Mouse (Mus musculus) brain, embryonic 14.5 days (tissue): ENCODE data around the gene Atp6v0a2.

Experiments used
- CTCF ChIP-seq: fragments of 200-500 bp; IDR thresholded peaks from 2 replicates; pipeline ENCODE4 v1.5.1; 2012; ENCODE audit warnings: inconsistent platforms, mild to moderate bottlenecking, moderate library complexity, borderline replicate concordance; ENCODE audit not compliant: insufficient read depth, insufficient read length; ENCODE audit errors: extremely low read depth
- POLR2A ChIP-seq: fragments of 200-500 bp; IDR thresholded peaks from 2 replicates; pipeline ENCODE4 v1.6.1; 2012; ENCODE audit warnings: mild to moderate bottlenecking, inconsistent platforms, borderline replicate concordance; ENCODE audit not compliant: poor library complexity, insufficient read depth, insufficient read length, severe bottlenecking; ENCODE audit errors: extremely low read depth

DNA sequence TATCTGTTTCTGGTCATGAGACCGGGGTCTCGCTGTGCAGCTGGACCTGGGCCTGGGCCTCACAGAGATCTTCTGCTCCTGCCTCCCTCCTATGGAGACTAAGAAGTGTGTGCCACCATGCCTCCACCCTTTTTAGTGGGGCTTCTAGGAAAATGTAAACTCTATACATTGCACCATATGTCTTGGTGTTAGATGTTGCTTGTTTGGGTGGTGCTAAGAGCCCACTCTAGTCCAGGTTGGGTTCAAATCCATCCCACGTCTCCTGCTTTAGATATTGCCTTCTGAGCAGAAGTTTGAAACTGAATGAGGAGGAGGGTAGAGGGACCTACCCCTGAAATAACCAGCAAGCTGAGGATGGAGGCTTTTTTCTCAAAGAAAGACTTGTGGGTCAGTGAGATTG, 35.6 kb upstream of the Atp6v0a2 start:
- no peak for TF ChIP-seq POLR2A
- no peak for TF ChIP-seq CTCF
